Mouse (Mus musculus): ENCODE measurements around the gene Snx25. TPM values are rescaled to one million over a fixed set of nuclear protein-coding genes. Genes with fewer than 3 reads are reported as not detected.
"Not testable (repeated sequence)": the region's sequence is repeated elsewhere in the genome, so short reads cannot be mapped to it uniquely, and the experiment has no call there.

The Snx25 gene
- polyA plus RNA-seq, 1 experiment: 7.5 TPM

- H3K27ac ChIP-seq (ENCODE audit: control insufficient read depth, insufficient read depth, low read length): no peak overlapping the region
- TF ChIP-seq CTCF (IDR thresholded peaks at IDR 0.05; ENCODE audit: borderline replicate concordance, control insufficient read depth, extremely low read depth, insufficient read depth, low read length, poor library complexity) (no peak), POLR2A (IDR thresholded peaks at IDR 0.05; ENCODE audit: control insufficient read depth, extremely low read depth, insufficient read depth, low read length, poor library complexity) (no peak)
- DNase-seq: no peak
- no peak overlapping the region for H3K4me3 ChIP-seq (ENCODE audit: control insufficient read depth, insufficient read depth, low read length)
- H3K36me3 ChIP-seq (ENCODE audit: control insufficient read depth, insufficient read depth, low read length): peaks cover 8% of the 10 kb centered on the region
- no peaks in the 10 kb centered on the region for H3K27me3 ChIP-seq (ENCODE audit: control insufficient read depth, insufficient read depth, low read length)
- no peaks in the 10 kb centered on the region for H3K4me1 ChIP-seq (replicated peaks; ENCODE audit: control insufficient read depth, insufficient read depth, low read length)
- WGBS: 94% methylated on average over 3 of the region's 3 CpGs
These were observed 32.8 kb downstream of the Snx25 start for GRCm38 (mm10) chr8:46119176-46119575.

- 96% methylated on average over 3 of the region's 3 CpGs for WGBS
- TF ChIP-seq POLR2A (IDR thresholded peaks at IDR 0.05; ENCODE audit: control insufficient read depth, extremely low read depth, insufficient read depth, low read length, poor library complexity) (no peak), CTCF (IDR thresholded peaks at IDR 0.05; ENCODE audit: borderline replicate concordance, control insufficient read depth, extremely low read depth, insufficient read depth, low read length, poor library complexity) (no peak)
- Histone ChIP-seq H3K4me3 (ENCODE audit: control insufficient read depth, insufficient read depth, low read length) (no peak overlapping the region), H3K4me1 (replicated peaks; ENCODE audit: control insufficient read depth, insufficient read depth, low read length) (no peaks in the 10 kb centered on the region), H3K27me3 (ENCODE audit: control insufficient read depth, insufficient read depth, low read length) (no peaks in the 10 kb centered on the region), H3K27ac (ENCODE audit: control insufficient read depth, insufficient read depth, low read length) (no peak overlapping the region), H3K36me3 (ENCODE audit: control insufficient read depth, insufficient read depth, low read length) (peaks cover 8% of the 10 kb centered on the region)
- no peak for DNase-seq
These were observed 34.8 kb downstream of the Snx25 start for GRCm38 (mm10) chr8:46117172-46117571.

GRCm38 (mm10) chr8:46113421-46114170 is 38.4 kb downstream of the Snx25 start:
- not testable (repeated sequence) for H3K4me1 ChIP-seq (replicated peaks; ENCODE audit: control insufficient read depth, insufficient read depth, low read length); H3K27ac ChIP-seq (ENCODE audit: control insufficient read depth, insufficient read depth, low read length); DNase-seq; H3K36me3 ChIP-seq (ENCODE audit: control insufficient read depth, insufficient read depth, low read length); H3K27me3 ChIP-seq (ENCODE audit: control insufficient read depth, insufficient read depth, low read length); H3K4me3 ChIP-seq (ENCODE audit: control insufficient read depth, insufficient read depth, low read length)

- Histone ChIP-seq H3K4me1 (replicated peaks; ENCODE audit: control insufficient read depth, insufficient read depth, low read length) (no peaks in the 10 kb centered on the region), H3K4me3 (ENCODE audit: control insufficient read depth, insufficient read depth, low read length) (no peak overlapping the region), H3K27me3 (ENCODE audit: control insufficient read depth, insufficient read depth, low read length) (no peaks in the 10 kb centered on the region), H3K36me3 (ENCODE audit: control insufficient read depth, insufficient read depth, low read length) (peaks cover 3% of the 10 kb centered on the region; the same call in 1 of the 2 replicates), H3K27ac (ENCODE audit: control insufficient read depth, insufficient read depth, low read length) (no peak overlapping the region)
- DNase-seq: no peak
- no peak for TF ChIP-seq CTCF (IDR thresholded peaks at IDR 0.05; ENCODE audit: borderline replicate concordance, control insufficient read depth, extremely low read depth, insufficient read depth, low read length, poor library complexity)
- no peak for TF ChIP-seq POLR2A (IDR thresholded peaks at IDR 0.05; ENCODE audit: control insufficient read depth, extremely low read depth, insufficient read depth, low read length, poor library complexity)
These were observed 44.3 kb downstream of the Snx25 start for GRCm38 (mm10) chr8:46107690-46108089.

GRCm38 (mm10) chr8:46103434-46103833 is 48.5 kb downstream of the Snx25 start:
- H3K27ac ChIP-seq (ENCODE audit: control insufficient read depth, insufficient read depth, low read length): no peak overlapping the region
- TF ChIP-seq CTCF (IDR thresholded peaks at IDR 0.05; ENCODE audit: borderline replicate concordance, control insufficient read depth, extremely low read depth, insufficient read depth, low read length, poor library complexity) (no peak), POLR2A (IDR thresholded peaks at IDR 0.05; ENCODE audit: control insufficient read depth, extremely low read depth, insufficient read depth, low read length, poor library complexity) (no peak)
- no peaks in the 10 kb centered on the region for H3K27me3 ChIP-seq (ENCODE audit: control insufficient read depth, insufficient read depth, low read length)
- no peak overlapping the region for H3K4me3 ChIP-seq (ENCODE audit: control insufficient read depth, insufficient read depth, low read length)
- no peaks in the 10 kb centered on the region for H3K4me1 ChIP-seq (replicated peaks; ENCODE audit: control insufficient read depth, insufficient read depth, low read length)
- DNase-seq: no peak
- peaks cover 15% of the 10 kb centered on the region for H3K36me3 ChIP-seq (ENCODE audit: control insufficient read depth, insufficient read depth, low read length)
- 85% methylated on average over 11 of the region's 11 CpGs for WGBS

GRCm38 (mm10) chr8:46092667-46093360 is 59.1 kb downstream of the Snx25 start:
- H3K27me3 ChIP-seq (ENCODE audit: control insufficient read depth, insufficient read depth, low read length): no peaks in the 10 kb centered on the region
- no peak for DNase-seq
- no peak overlapping the region for H3K4me3 ChIP-seq (ENCODE audit: control insufficient read depth, insufficient read depth, low read length)
- H3K27ac ChIP-seq (ENCODE audit: control insufficient read depth, insufficient read depth, low read length): no peak overlapping the region
- TF ChIP-seq POLR2A (IDR thresholded peaks at IDR 0.05; ENCODE audit: control insufficient read depth, extremely low read depth, insufficient read depth, low read length, poor library complexity) (no peak), CTCF (IDR thresholded peaks at IDR 0.05; ENCODE audit: borderline replicate concordance, control insufficient read depth, extremely low read depth, insufficient read depth, low read length, poor library complexity) (no peak)
- H3K36me3 ChIP-seq (ENCODE audit: control insufficient read depth, insufficient read depth, low read length): no peaks in the 10 kb centered on the region
- H3K4me1 ChIP-seq (replicated peaks; ENCODE audit: control insufficient read depth, insufficient read depth, low read length): no peaks in the 10 kb centered on the region
- 92% methylated on average over 6 of the region's 6 CpGs for WGBS

Measured in thymus, adult 2 months (tissue).